Mouse (Mus musculus): Measurements from ENCODE around the gene Sertad3. TPM values are rescaled to one million over a fixed set of nuclear protein-coding genes. Genes with fewer than 3 reads are reported as not detected.

Gene Sertad3
- polyA plus RNA-seq, 1 experiment from 2014 or later, result 11.3 TPM

Other genes starting within 250 kb of the Sertad3 start
- 7.5 and 8.2 TPM in 2 replicates for gene Itpkc, start 245.1 kb upstream of the Sertad3 start, polyA plus RNA-seq (2015; fragmentation: Nextera tagmentation; extraction: Ambion mirVana)
- 20.6 and 23.2 TPM in 2 replicates for gene Coq8b, start 240.7 kb upstream of the Sertad3 start, polyA plus RNA-seq (2015; fragmentation: Nextera tagmentation; extraction: Ambion mirVana)
- gene Numbl, start 215.3 kb upstream of the Sertad3 start, polyA plus RNA-seq (2015; fragmentation: Nextera tagmentation; extraction: Ambion mirVana), result 57.8 and 67.5 TPM in 2 replicates
- 12.9 and 13.9 TPM in 2 replicates for gene Ltbp4, start 136.1 kb upstream of the Sertad3 start, polyA plus RNA-seq (2015; fragmentation: Nextera tagmentation; extraction: Ambion mirVana)
- 42.8 and 46.6 TPM in 2 replicates for gene Shkbp1, start 117.7 kb upstream of the Sertad3 start, polyA plus RNA-seq (2015; fragmentation: Nextera tagmentation; extraction: Ambion mirVana)
- gene Gm20479, start 116.3 kb upstream of the Sertad3 start, polyA plus RNA-seq (2015; fragmentation: Nextera tagmentation; extraction: Ambion mirVana), result not detected in 2 replicates
- 3.2 and 3.7 TPM in 2 replicates for gene Sptbn4, start 26.1 kb upstream of the Sertad3 start, polyA plus RNA-seq (2015; fragmentation: Nextera tagmentation; extraction: Ambion mirVana)
- 20.2 and 24.0 TPM in 2 replicates for gene Blvrb, start 25.8 kb upstream of the Sertad3 start, polyA plus RNA-seq (2015; fragmentation: Nextera tagmentation; extraction: Ambion mirVana)
- 9.3 and 9.8 TPM in 2 replicates for gene Sertad1, start 13.1 kb downstream of the Sertad3 start, polyA plus RNA-seq (2015; fragmentation: Nextera tagmentation; extraction: Ambion mirVana)
- gene Prx, start 25.6 kb downstream of the Sertad3 start, polyA plus RNA-seq (2015; fragmentation: Nextera tagmentation; extraction: Ambion mirVana), result 1.8 and 1.9 TPM in 2 replicates
- gene Hipk4, start 49.5 kb downstream of the Sertad3 start, polyA plus RNA-seq (2015; fragmentation: Nextera tagmentation; extraction: Ambion mirVana), result 0.82 and 1.0 TPM in 2 replicates
- gene Pld3, start 79.5 kb downstream of the Sertad3 start, polyA plus RNA-seq (2015; fragmentation: Nextera tagmentation; extraction: Ambion mirVana), result 189 TPM in 2 replicates
- gene 2310022A10Rik, start 79.5 kb downstream of the Sertad3 start, polyA plus RNA-seq (2015; fragmentation: Nextera tagmentation; extraction: Ambion mirVana), result 32.0 and 36.6 TPM in 2 replicates
- 66.3 and 74.2 TPM in 2 replicates for gene Akt2, start 117.8 kb downstream of the Sertad3 start, polyA plus RNA-seq (2015; fragmentation: Nextera tagmentation; extraction: Ambion mirVana)
- 80.0 and 88.8 TPM in 2 replicates for gene Ttc9b, start 180.1 kb downstream of the Sertad3 start, polyA plus RNA-seq (2015; fragmentation: Nextera tagmentation; extraction: Ambion mirVana)
- 20.8 and 21.0 TPM in 2 replicates for gene Map3k10, start 200.8 kb downstream of the Sertad3 start, polyA plus RNA-seq (2015; fragmentation: Nextera tagmentation; extraction: Ambion mirVana)
- gene Zfp607b, start 215.6 kb downstream of the Sertad3 start, polyA plus RNA-seq (2015; fragmentation: Nextera tagmentation; extraction: Ambion mirVana), result 13.4 and 13.8 TPM in 2 replicates